Mouse (Mus musculus): ENCODE data around the gene Hspb8.

DNA sequence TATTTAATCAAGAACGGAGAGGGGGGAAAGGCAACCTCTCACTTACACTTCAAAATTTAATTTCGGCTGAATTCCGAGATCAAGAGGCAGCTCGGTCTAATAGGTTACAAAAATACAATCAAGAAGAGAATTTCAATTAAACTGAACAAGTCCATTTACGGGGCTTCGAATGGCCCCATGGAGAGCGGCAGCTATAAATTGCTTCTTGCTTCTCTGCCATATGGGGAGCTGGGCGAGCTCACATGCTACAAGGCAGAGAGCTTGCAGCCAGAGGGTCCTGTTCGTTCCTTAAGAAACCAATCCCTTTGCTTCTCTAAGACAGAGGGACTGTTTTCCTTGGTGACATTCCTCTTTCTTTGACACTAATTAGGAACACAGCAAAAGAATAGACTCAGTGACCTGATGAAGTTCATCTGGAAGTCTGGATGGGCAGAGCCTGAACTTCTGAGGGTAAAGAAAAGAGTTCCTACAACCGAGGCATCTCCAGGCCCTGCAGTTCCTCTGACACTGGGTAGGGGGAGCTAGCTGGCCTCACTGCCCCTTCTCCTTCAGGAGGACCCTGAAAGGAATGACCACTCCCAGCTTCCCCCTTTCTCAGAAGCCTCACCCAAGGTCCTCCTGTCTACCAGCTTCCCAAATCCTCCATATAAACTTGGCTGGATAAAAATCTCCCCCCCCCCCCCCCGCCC, 38.8 kb upstream of the Hspb8 start:
- TF ChIP-seq CTCF (IDR thresholded peaks at IDR 0.05; ENCODE audit: control insufficient read depth, insufficient read depth, insufficient replicate concordance, low read depth, low read length): peak; percentile 72; the same call in 1 of the 2 replicates
- TF ChIP-seq POLR2A (IDR thresholded peaks at IDR 0.05; ENCODE audit: control insufficient read depth, low read depth, low read length): no peak
